Mouse (Mus musculus) heart, embryonic 15.5 days (tissue): ENCODE results near the gene Grik1. TPM values are rescaled to one million over a fixed set of nuclear protein-coding genes. Genes with fewer than 3 reads are reported as not detected.

Source experiments
- ATAC-seq: fragments of 200-750 bp; cut with Nextera tagmentation; replicated peaks from 2 replicates; pipeline ENCODE4 v1.8.0; 2017; ENCODE audit warnings: low read depth, moderate TSS enrichment; ENCODE audit not compliant: insufficient number of reproducible peaks, insufficient read depth, low FRiP score
- H3K27ac ChIP-seq: fragments of 300-500 bp; sonication (generic); 2 replicates; pipeline ENCODE4 v1.5.1; 2015; ENCODE audit warnings: mild to moderate bottlenecking, inconsistent platforms
- H3K27me3 ChIP-seq: fragments of 300-500 bp; sonication (generic); 2 replicates; pipeline ENCODE4 v1.6.1; 2015; ENCODE audit warnings: inconsistent platforms
- H3K36me3 ChIP-seq: fragments of 300-500 bp; sonication (generic); 2 replicates; pipeline ENCODE4 v1.6.1; 2015; ENCODE audit warnings: mild to moderate bottlenecking, inconsistent platforms
- H3K4me1 ChIP-seq: fragments of 300-500 bp; sonication (generic); replicated peaks from 2 replicates; pipeline ENCODE4 v1.6.1; 2015; ENCODE audit warnings: inconsistent platforms
- H3K4me2 ChIP-seq: fragments of 300-500 bp; sonication (generic); 2 replicates; pipeline ENCODE4 v1.6.1; 2015; ENCODE audit warnings: inconsistent platforms, mild to moderate bottlenecking, moderate library complexity
- H3K4me3 ChIP-seq: fragments of 300-500 bp; sonication (generic); 2 replicates; pipeline ENCODE4 v1.5.1; 2015; ENCODE audit warnings: mild to moderate bottlenecking, inconsistent platforms
- H3K9ac ChIP-seq: fragments of 300-500 bp; sonication (generic); 2 replicates; pipeline ENCODE4 v1.6.1; 2015; ENCODE audit warnings: mild to moderate bottlenecking, inconsistent platforms
- H3K9me3 ChIP-seq: fragments of 300-500 bp; sonication (generic); replicated peaks from 2 replicates; pipeline ENCODE4 v1.6.1; 2016; ENCODE audit warnings: inconsistent platforms
- WGBS: fragments of 180-500 bp; shearing (Covaris S2); methylation state at CpG from one replicate; pipeline ENCODE4 v1.1.7; 2015; ENCODE audit warnings: mixed read lengths; 5-methylcytosine and 5-hydroxymethylcytosine counted together
- polyA plus RNA-seq: library from polyadenylated mRNA; unstranded; fragments of >200 nt; fragmentation: Nextera tagmentation; extraction: Ambion mirVana; gene quantifications from 2 replicates; pipeline ENCODE4 v1.2.1, GENCODE M21; 2015

Gene Grik1
- 0.23 and 0.37 TPM in 2 replicates for polyA plus RNA-seq

DNA sequence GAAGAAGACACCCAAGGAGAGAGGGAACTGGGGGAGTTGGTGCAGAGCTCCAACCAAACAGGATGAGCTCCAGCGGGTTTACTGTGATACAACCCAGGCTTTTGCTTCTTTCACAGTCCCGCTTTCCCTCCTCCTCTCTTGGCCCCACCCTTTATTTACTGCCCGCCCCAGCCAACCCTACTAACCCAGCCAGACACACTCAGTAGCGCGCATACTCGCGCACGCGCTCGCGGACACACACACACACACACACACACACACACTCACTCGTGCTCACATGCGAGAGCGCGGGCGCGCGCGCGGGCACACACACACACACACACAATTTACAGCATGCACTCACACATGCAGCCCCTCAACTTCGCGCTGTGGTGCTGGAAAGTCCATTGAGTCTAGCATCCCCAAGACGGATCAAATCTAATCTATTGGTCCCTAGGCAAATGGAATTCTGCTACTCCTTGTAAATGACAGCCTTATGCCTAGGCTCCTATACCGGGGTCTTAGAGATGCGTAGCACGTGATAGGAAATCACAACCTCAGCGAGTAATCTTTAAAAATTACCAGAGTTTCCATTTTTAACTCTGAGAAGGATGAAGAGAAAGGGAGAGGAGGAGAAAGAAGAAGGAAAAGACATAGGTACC, at the start of gene Grik1:
TSS of gene Grik1 (minus strand) at position 134 of the 641 bp plus-strand sequence.
- ATAC-seq = peak; percentile 10; the same call in 1 of the 2 replicates
- peaks cover 45% of the 10 kb centered on the region for H3K27me3 ChIP-seq
- no peaks in the 10 kb centered on the region for H3K36me3 ChIP-seq
- H3K4me2 ChIP-seq = peak within 1 kb of the TSS; percentile 76
- no peak within 1 kb of the TSS for H3K9ac ChIP-seq
- H3K27ac ChIP-seq = no peak within 1 kb of the TSS
- peaks cover 14% of the 10 kb centered on the region for H3K4me1 ChIP-seq
- H3K9me3 ChIP-seq = no peaks in the 10 kb centered on the region
- WGBS = 2% methylated on average over 27 of the region's 27 CpGs
- peak within 1 kb of the TSS; percentile 49 for H3K4me3 ChIP-seq

- no peak for ATAC-seq
- Histone ChIP-seq H3K4me3 (no peak overlapping the region), H3K9me3 (no peaks in the 10 kb centered on the region), H3K27ac (no peak overlapping the region), H3K27me3 (peaks cover 26% of the 10 kb centered on the region), H3K4me1 (peaks cover 12% of the 10 kb centered on the region), H3K36me3 (no peaks in the 10 kb centered on the region), H3K4me2 (no peak overlapping the region), H3K9ac (no peak overlapping the region)
- WGBS = 39% methylated on average over 3 of the region's 3 CpGs
Observed at GRCm38 (mm10) chr16:88294209-88294608, 4.1 kb upstream of the Grik1 start.

DNA sequence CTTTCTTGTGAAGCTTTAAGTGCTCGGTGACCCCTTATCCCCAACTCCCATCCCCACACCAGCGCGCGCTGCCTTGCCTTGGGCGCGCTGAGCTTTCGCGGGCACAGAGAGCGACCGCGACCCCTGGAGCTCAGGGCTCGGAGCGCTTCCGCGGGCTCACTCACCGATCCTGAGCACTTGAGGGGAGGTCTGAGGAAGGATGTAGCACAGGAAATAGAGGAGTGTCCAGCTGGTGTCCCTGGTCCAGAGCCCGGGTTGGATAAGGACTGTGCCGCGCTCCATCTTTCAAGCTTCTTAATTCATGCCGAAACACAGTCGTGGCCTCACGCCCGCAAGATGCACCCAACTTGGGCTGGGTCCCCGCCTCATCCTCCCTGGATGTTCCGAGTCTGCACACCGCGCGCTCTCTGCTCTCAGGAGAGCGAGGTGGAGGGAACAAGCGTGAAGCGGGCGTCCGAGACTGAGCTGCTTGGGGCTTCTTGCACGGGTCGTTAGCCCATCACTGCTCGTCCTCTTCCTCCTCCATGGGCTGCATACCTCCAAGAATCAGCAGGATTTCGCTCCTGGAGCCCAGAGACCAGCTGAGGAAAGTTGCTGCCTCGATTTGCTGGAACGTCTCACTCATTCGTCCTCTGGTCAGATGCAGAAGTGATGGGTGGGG, 514 bp downstream of the Grik1 start:
- Histone ChIP-seq H3K27ac (no peak overlapping the region), H3K9me3 (no peaks in the 10 kb centered on the region), H3K4me1 (peaks cover 14% of the 10 kb centered on the region), H3K4me3 (peak overlapping the region; percentile 49), H3K36me3 (no peaks in the 10 kb centered on the region), H3K9ac (no peak overlapping the region), H3K4me2 (peak overlapping the region; percentile 76), H3K27me3 (peaks cover 45% of the 10 kb centered on the region)
- under 1% methylated on average over 40 of the region's 40 CpGs for WGBS
- ATAC-seq = no peak; the same call in 1 of the 2 replicates

GRCm38 (mm10) chr16:88258407-88258806, 31.7 kb downstream of the Grik1 start:
- WGBS = 77% methylated on average over 4 of the region's 4 CpGs
- no peak overlapping the region for H3K9ac ChIP-seq
- no peaks in the 10 kb centered on the region for H3K36me3 ChIP-seq
- no peaks in the 10 kb centered on the region for H3K9me3 ChIP-seq
- no peak overlapping the region for H3K27ac ChIP-seq
- ATAC-seq = no peak
- no peaks in the 10 kb centered on the region for H3K4me1 ChIP-seq
- no peaks in the 10 kb centered on the region for H3K27me3 ChIP-seq
- no peak overlapping the region for H3K4me2 ChIP-seq
- no peak overlapping the region for H3K4me3 ChIP-seq

- H3K9me3 ChIP-seq = no peaks in the 10 kb centered on the region
- H3K27me3 ChIP-seq = no peaks in the 10 kb centered on the region
- no peak overlapping the region for H3K4me3 ChIP-seq
- no peak overlapping the region for H3K9ac ChIP-seq
- H3K4me2 ChIP-seq = no peak overlapping the region
- no peaks in the 10 kb centered on the region for H3K36me3 ChIP-seq
- H3K4me1 ChIP-seq = no peaks in the 10 kb centered on the region
- no peak for ATAC-seq
- no peak overlapping the region for H3K27ac ChIP-seq
- 75% methylated on average over 5 of the region's 5 CpGs for WGBS
Observed at GRCm38 (mm10) chr16:88257072-88257471, 33.0 kb downstream of the Grik1 start.

GRCm38 (mm10) chr16:88256101-88256500, 34.0 kb downstream of the Grik1 start:
- H3K4me1 ChIP-seq = no peaks in the 10 kb centered on the region
- no peak overlapping the region for H3K4me2 ChIP-seq
- H3K27me3 ChIP-seq = no peaks in the 10 kb centered on the region
- no peaks in the 10 kb centered on the region for H3K36me3 ChIP-seq
- no peak overlapping the region for H3K27ac ChIP-seq
- H3K9me3 ChIP-seq = no peaks in the 10 kb centered on the region
- ATAC-seq = no peak
- no peak overlapping the region for H3K9ac ChIP-seq
- H3K4me3 ChIP-seq = no peak overlapping the region
- WGBS = 73% methylated on average over 3 of the region's 3 CpGs

- no peak overlapping the region for H3K4me3 ChIP-seq
- no peak for ATAC-seq
- WGBS = 77% methylated on average over 2 of the region's 2 CpGs
- H3K27me3 ChIP-seq = no peaks in the 10 kb centered on the region
- no peaks in the 10 kb centered on the region for H3K4me1 ChIP-seq
- H3K9me3 ChIP-seq = no peaks in the 10 kb centered on the region
- H3K36me3 ChIP-seq = no peaks in the 10 kb centered on the region
- no peak overlapping the region for H3K27ac ChIP-seq
- H3K9ac ChIP-seq = no peak overlapping the region
- H3K4me2 ChIP-seq = no peak overlapping the region
Observed at GRCm38 (mm10) chr16:88252676-88253075, 37.4 kb downstream of the Grik1 start.

- no peaks in the 10 kb centered on the region for H3K4me1 ChIP-seq
- H3K9me3 ChIP-seq = no peaks in the 10 kb centered on the region
- ATAC-seq = no peak
- H3K4me3 ChIP-seq = no peak overlapping the region
- no peaks in the 10 kb centered on the region for H3K36me3 ChIP-seq
- 65% methylated on average over 5 of the region's 5 CpGs for WGBS
- no peak overlapping the region for H3K4me2 ChIP-seq
- H3K27ac ChIP-seq = no peak overlapping the region
- no peaks in the 10 kb centered on the region for H3K27me3 ChIP-seq
- H3K9ac ChIP-seq = no peak overlapping the region
Observed at GRCm38 (mm10) chr16:88251049-88251448, 39.0 kb downstream of the Grik1 start.

- Histone ChIP-seq H3K4me2 (no peak overlapping the region), H3K27me3 (no peaks in the 10 kb centered on the region), H3K4me1 (no peaks in the 10 kb centered on the region), H3K9me3 (no peaks in the 10 kb centered on the region), H3K4me3 (no peak overlapping the region), H3K36me3 (no peaks in the 10 kb centered on the region), H3K9ac (no peak overlapping the region), H3K27ac (no peak overlapping the region)
- 68% methylated on average over 3 of the region's 3 CpGs for WGBS
- no peak for ATAC-seq
Observed at GRCm38 (mm10) chr16:88249825-88250224, 40.2 kb downstream of the Grik1 start.

DNA sequence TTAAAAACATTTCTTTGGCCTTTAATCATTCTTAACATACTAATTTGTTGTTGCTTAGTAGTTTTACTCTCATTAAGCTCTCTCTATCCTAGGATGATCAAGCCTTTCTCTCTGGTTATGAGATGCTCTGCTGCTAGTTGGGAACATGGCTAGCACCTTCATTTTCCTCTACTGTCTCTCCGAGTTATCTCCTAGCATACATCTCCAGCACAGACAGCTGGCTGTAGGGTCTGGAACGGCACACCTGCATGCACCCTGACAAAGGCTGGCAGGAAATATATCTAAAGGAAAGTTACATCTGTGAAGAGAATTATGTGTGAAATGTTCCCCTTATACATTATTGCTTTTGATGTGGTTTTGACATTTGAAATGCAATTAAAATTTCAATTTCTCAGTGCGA, 42.5 kb downstream of the Grik1 start:
- H3K9ac ChIP-seq = no peak overlapping the region
- H3K4me1 ChIP-seq = no peaks in the 10 kb centered on the region
- WGBS = 74% methylated on average over 3 of the region's 3 CpGs

DNA sequence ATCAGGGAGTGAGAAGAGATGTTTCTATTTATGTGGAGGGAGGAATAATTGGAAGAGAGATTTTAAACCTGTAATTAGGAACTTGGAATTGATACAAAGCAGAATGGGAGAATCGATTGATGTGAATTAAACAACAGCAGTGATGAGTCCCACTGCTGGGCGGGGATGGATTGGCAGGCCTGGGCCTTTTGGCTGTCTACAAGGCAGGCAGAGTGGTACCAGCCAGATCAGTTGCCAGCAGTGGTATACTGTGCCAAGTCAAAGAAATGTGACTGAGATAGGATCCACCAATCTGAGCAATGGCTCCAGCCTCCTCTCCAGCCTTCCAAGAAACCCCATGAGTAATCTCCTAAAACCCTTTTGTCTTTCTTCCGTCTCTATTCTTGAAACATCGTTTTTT, 45.4 kb downstream of the Grik1 start:
- H3K27me3 ChIP-seq = no peaks in the 10 kb centered on the region
- no peaks in the 10 kb centered on the region for H3K36me3 ChIP-seq
- no peak overlapping the region for H3K9ac ChIP-seq
- no peak overlapping the region for H3K27ac ChIP-seq
- no peak overlapping the region for H3K4me3 ChIP-seq
- no peak overlapping the region for H3K4me2 ChIP-seq
- no peaks in the 10 kb centered on the region for H3K4me1 ChIP-seq
- no peaks in the 10 kb centered on the region for H3K9me3 ChIP-seq
- ATAC-seq = no peak
- WGBS = 72% methylated on average over 4 of the region's 4 CpGs

More for the DNA sequence above, 42.5 kb downstream of the Grik1 start:
- no peaks in the 10 kb centered on the region for H3K36me3 ChIP-seq
- H3K27me3 ChIP-seq = no peaks in the 10 kb centered on the region
- no peak overlapping the region for H3K4me2 ChIP-seq
- H3K27ac ChIP-seq = no peak overlapping the region
- H3K9me3 ChIP-seq = no peaks in the 10 kb centered on the region
- ATAC-seq = no peak
- no peak overlapping the region for H3K4me3 ChIP-seq

- WGBS = 42% methylated on average over 16 of the region's 16 CpGs
- Histone ChIP-seq H3K27me3 (no peaks in the 10 kb centered on the region), H3K36me3 (no peaks in the 10 kb centered on the region), H3K4me3 (no peak overlapping the region), H3K9ac (no peak overlapping the region), H3K4me1 (no peaks in the 10 kb centered on the region), H3K9me3 (no peaks in the 10 kb centered on the region), H3K27ac (no peak overlapping the region), H3K4me2 (no peak overlapping the region)
- no peak for ATAC-seq
Observed at GRCm38 (mm10) chr16:88225616-88226015, 64.4 kb downstream of the Grik1 start.
